Mouse (Mus musculus) naive thymus-derived CD4-positive, alpha-beta T cell, adult 2 months (primary cell): ENCODE measurements at regions not wholly inside any gene's neighbourhood (a gene's known extent, or its start where the extent isn't known, plus 50 kb on each side); places are given as distances from the start of the nearest gene placed in this dataset.

ENCODE experiments used
- DNase-seq: peaks from one replicate; pipeline ENCODE4 v3.0.0-alpha.2; 2011; ENCODE audit warnings: low read depth

- no peak for DNase-seq
Measured at GRCm38 (mm10) chr1:88964045-88964747, 106.0 kb upstream of the Sh3bp4 start.

DNA sequence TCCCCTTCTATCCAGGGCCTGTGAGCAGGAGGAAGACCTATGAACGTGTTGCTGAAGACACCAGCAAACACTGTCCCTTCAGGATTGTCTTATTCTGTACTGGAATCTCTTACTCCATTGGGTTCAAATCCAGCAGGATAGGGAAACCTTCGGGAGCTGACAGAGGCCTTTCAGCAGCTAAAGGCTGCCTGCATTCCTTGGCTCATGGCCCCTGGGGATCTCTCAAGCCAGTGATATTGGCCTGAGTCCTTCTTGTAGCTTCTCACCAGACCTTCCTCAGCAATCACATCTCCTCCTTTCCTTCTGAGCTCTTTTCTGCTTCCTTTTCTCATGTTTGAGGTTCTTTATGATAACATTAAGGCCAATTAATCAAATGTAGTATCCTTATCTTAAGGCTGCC, 103.8 kb upstream of the Sh3bp4 start:
- no peak for DNase-seq

- no peak for DNase-seq
Measured at GRCm38 (mm10) chr1:88968142-88968541, 102.1 kb upstream of the Sh3bp4 start.

GRCm38 (mm10) chr1:88969016-88969415, 101.2 kb upstream of the Sh3bp4 start:
- DNase-seq, result no peak

DNA sequence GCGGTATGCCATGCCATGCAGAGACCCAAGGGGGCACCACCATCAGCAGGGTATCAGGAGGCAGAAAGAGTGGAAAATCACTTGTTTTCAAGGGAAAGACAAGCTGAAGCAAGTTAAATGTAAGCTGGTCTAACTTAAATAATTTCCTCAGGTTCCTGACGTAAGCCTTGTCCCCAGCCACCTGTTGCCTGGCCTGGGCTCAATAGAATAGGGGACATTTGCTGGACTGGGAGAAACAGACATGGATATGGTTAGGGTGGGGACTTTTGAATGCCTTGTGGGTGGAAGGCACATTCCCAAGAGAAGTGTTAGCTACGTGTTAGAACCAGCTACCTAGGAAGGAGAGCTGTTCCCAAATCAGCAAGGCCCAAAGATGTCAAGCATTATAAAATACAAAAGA, 100.6 kb upstream of the Sh3bp4 start:
- no peak for DNase-seq

DNA sequence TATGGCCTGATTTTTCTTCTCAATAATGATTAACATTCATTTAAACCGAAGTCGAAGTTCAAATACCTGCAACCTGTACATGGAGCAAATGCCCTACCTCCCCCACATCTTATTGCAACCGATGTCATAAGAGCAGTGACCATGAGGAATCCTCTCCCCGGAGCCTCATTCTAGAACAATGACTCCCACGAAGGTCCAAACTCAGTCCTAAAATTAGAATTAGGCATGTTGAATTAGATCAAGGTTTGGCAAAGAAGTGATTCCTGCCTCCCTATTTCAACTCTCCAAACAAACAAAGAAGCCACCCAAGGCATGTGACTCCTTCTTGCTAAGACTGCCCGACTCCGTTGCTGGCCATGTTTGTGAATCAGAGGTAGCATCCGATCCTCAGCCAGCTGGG, 94.1 kb upstream of the Sh3bp4 start:
- DNase-seq, result no peak

- DNase-seq, result no peak
Measured at GRCm38 (mm10) chr1:88988011-88988695, 82.1 kb upstream of the Sh3bp4 start.

GRCm38 (mm10) chr1:88994588-88995331, 75.5 kb upstream of the Sh3bp4 start:
- DNase-seq, result no peak

- no peak for DNase-seq
Measured at GRCm38 (mm10) chr1:88995945-88996344, 74.3 kb upstream of the Sh3bp4 start.

- no peak for DNase-seq
Measured at GRCm38 (mm10) chr1:88996657-88997056, 73.6 kb upstream of the Sh3bp4 start.

DNA sequence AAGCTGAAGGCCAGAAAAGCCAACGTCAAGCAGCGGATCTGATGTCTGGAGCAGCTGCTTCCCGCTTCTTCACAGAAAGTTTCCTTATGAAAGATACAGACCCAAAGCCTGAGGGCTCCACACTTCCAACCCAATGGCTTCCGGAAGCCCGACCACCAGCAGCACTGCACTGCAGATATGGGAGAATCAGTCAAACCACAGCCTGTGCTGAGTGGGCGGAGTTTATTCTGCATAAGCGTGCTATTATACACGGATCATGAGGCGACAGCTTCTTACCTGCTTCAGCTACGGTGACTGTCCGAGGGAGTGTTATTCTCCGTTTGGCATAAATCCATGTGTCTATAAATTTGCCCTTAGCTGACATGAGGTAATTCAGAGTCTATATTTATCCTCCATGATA, 72.4 kb upstream of the Sh3bp4 start:
- no peak for DNase-seq

DNA sequence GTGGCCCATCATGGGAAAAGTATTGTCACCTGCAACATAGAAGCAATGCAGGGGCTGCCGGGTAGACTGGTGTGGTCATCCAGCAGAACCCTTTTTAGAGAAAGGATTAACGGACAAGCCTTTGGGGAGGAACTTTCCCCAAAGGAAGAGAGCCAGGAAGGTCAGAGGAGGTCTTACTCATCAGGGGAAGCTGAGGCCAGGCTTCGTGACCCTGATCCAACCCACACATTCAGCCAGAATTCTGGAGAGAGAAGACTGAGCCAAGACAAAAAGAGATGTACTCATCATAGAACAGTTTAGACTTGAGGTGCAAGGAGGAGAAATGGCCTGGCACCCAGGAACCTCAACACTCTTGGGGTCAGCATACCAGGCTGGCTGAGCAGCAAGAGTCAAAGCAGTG, 67.9 kb upstream of the Sh3bp4 start:
- DNase-seq, result no peak

DNA sequence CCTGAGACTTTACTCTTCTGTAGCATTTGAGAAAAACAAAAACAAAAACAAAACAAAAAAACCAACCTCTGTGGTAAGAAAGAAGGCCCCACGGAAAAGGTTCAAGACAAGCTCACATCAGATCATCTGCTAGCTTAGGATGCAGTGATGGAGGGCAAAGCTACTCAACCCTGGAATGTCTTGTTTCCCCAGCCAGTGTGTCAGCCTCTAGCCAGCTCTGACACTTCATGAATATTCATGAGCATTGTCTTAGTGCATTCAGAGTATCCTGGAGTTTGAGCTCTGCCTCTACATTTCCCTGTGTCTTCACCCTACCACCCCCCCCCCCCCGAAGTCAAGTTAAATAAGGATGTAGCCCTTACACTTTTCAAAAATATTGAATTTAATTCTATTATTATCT, 66.5 kb upstream of the Sh3bp4 start:
- no peak for DNase-seq

DNA sequence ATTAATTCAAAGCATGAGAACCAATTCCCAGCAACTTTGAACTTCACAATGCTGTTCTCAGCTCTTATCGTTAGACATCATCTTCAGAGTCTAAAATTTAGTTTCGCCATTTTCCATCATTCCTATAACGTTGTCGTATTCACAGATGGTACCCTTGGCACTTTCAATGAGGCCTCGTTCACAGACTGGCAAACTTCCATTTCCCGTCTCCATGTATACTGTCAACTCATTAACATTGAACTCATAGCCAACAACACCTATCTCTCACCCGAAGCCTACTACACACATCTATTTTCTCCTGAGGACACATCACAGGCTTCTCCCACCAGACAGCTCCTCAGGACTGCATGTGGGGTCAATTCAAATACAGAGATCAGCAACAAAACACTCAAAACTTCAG, 62.7 kb upstream of the Sh3bp4 start:
- no peak for DNase-seq

DNA sequence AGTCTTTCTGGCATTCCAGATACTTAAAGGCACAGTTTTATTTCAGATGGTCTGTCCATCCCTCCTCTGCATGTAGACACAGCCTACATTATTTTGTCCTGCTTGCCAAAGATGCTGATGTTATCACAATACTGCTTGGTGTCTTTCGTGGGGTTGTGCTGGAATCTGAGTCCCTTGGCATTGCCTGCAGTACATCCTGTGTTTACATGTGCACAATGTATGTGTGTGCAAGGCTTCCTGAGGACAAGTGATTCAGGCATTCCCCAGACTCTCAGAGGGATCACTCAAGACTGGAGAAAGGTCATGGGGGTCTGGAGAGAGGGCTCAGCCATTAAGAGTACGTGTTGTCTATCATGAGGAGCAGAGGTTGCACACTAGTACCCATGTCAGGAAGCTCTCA, 60.0 kb upstream of the Sh3bp4 start:
- DNase-seq, result no peak

DNA sequence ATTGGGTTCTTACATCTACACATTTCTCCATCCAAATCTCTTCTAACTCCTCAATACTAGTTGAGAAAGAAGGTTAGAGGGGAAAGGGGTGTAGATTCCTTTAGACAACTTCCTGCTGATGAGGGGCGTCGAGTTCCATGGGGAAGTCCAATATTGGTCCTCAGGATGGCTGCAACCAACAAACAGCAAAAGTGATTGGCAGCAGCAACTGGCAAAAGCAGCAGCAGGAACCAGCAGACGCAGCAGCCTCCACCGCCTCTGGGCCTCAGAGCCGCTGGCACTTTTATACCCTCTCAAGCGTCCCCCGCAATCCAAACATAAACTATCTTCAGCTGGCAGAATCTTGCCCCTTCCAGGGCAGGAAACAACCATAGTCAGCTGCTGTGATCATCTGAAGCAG, 58.8 kb upstream of the Sh3bp4 start:
- no peak for DNase-seq

GRCm38 (mm10) chr1:89015385-89015784, 54.8 kb upstream of the Sh3bp4 start:
- no peak for DNase-seq

GRCm38 (mm10) chr1:89015845-89016244, 54.4 kb upstream of the Sh3bp4 start:
- DNase-seq, result no peak

DNA sequence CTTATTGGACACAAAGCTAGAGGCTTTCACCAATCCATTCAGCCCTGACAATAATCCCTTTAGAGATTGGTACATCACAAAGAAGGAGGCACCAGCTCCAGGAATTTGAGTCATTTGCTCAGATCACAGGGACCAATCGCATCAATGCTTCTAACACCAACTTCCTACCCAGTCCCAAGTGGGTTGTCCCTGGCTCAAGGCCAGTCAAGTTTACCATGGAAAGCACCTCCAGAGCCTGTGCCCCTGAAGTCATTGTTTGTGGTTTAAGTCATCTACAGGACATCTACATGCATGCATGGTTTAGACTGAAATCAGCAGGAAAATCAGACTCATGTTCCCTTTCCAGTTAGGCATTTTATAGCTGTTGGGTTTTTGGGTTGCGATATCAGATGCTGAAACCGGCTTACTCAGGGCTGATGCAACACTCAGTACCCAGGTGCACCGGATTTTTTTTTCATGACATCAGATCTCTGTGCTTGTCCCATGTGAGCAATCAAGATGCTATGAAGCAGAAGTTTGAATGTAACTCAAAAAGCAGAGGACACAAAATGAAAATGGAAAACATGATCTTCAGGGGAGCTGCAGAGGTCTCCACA, 50.3 kb upstream of the Sh3bp4 start:
- no peak for DNase-seq
